Mouse (Mus musculus) CH12.LX (cell line): ENCODE measurements around the gene Prox1. TPM values are rescaled to one million over a fixed set of nuclear protein-coding genes. Genes with fewer than 3 reads are reported as not detected.

Experiments
- DNase-seq: peaks from one replicate; pipeline ENCODE4 v3.0.0-alpha.2; 2013; ENCODE audit errors: extremely low read depth
- H3K27ac ChIP-seq: 2 replicates; pipeline ENCODE4 v1.5.1; 2012; ENCODE audit warnings: low read depth, mild to moderate bottlenecking, control low read depth, moderate library complexity; ENCODE audit not compliant: insufficient read depth
- H3K27me3 ChIP-seq: replicated peaks from 2 replicates; pipeline ENCODE3; 2012; ENCODE audit warnings: inconsistent platforms
- H3K36me3 ChIP-seq, 2 experiments: replicated peaks in 1 of 2; 2 replicates each; pipeline versions ENCODE3 to v1.6.1; 2012; ENCODE audit warnings: inconsistent platforms in 1 of 2, low read length in 1 of 2, mild to moderate bottlenecking in 1 of 2, mixed read lengths in 1 of 2, moderate library complexity in 1 of 2; ENCODE audit not compliant: control insufficient read depth in 1 of 2, insufficient read depth in 1 of 2
- H3K4me1 ChIP-seq, 2 experiments: 2 replicates each; pipeline ENCODE4 v1.6.1; 2012; ENCODE audit warnings: inconsistent platforms in 1 of 2, moderate library complexity in 1 of 2; ENCODE audit not compliant: insufficient read depth in 2 of 2, control insufficient read depth in 1 of 2
- H3K4me2 ChIP-seq: 2 replicates; pipeline ENCODE4 v1.6.1; 2012; ENCODE audit warnings: low read depth, mild to moderate bottlenecking, control low read depth; ENCODE audit not compliant: poor library complexity, insufficient read depth, severe bottlenecking
- H3K4me3 ChIP-seq, 3 experiments: fragments of 150-350 bp in 1 of 3; sonication (generic) in 1 of 3; replicated peaks in 1 of 3; 2 replicates each; pipeline versions ENCODE3 to v1.5.1; 2011 to 2012; ENCODE audit warnings: low read depth in 2 of 3, low read length in 2 of 3, mild to moderate bottlenecking in 2 of 3, moderate library complexity in 2 of 3, control low read depth in 1 of 3, improper control_type of control experiment in 1 of 3, inconsistent platforms in 1 of 3, mixed read lengths in 1 of 3; ENCODE audit not compliant: poor library complexity in 1 of 3
- H3K79me2 ChIP-seq: replicated peaks from 2 replicates; pipeline ENCODE4 v1.6.1; 2012; ENCODE audit warnings: mild to moderate bottlenecking, moderate library complexity; ENCODE audit not compliant: control insufficient read depth, poor library complexity, insufficient read depth, severe bottlenecking; ENCODE audit errors: extremely low read depth
- H3K9ac ChIP-seq: 2 replicates; pipeline ENCODE4 v1.6.1; 2012; ENCODE audit warnings: low read depth, mild to moderate bottlenecking, control low read depth, moderate library complexity; ENCODE audit not compliant: insufficient read depth
- H3K9me3 ChIP-seq: replicated peaks from 2 replicates; pipeline ENCODE3; 2012; ENCODE audit warnings: low read length, inconsistent platforms, mixed read lengths
- CHD1 ChIP-seq: IDR thresholded peaks from 2 replicates; pipeline ENCODE4 v1.6.1; 2012; ENCODE audit warnings: low read depth, low read length, improper control_type of control experiment, inconsistent platforms
- CTCF ChIP-seq, 2 experiments: IDR thresholded peaks in 1 of 2; conservative IDR thresholded peaks in 1 of 2; 2 replicates each; pipeline ENCODE4 v1.5.1; 2011 to 2012; ENCODE audit warnings: low read depth in 2 of 2, low read length in 2 of 2, improper control_type of control experiment in 1 of 2, inconsistent platforms in 1 of 2, mild to moderate bottlenecking in 1 of 2, moderate library complexity in 1 of 2
- HCFC1 ChIP-seq: IDR thresholded peaks from 2 replicates; pipeline ENCODE4 v1.6.1; 2012; ENCODE audit warnings: low read depth, mild to moderate bottlenecking, inconsistent platforms, low read length, improper control_type of control experiment
- IRF4 ChIP-seq: IDR thresholded peaks from 2 replicates; pipeline ENCODE4 v1.6.1; 2014; ENCODE audit warnings: low read depth, mild to moderate bottlenecking, inconsistent platforms, low read length, improper control_type of control experiment
- JUN ChIP-seq: IDR thresholded peaks from 2 replicates; pipeline ENCODE4 v1.6.1; 2011; ENCODE audit warnings: low read depth, mild to moderate bottlenecking, low read length, improper control_type of control experiment, moderate library complexity; ENCODE audit not compliant: insufficient read depth
- JUND ChIP-seq: conservative IDR thresholded peaks from 2 replicates; pipeline ENCODE4 v1.6.1; 2011; ENCODE audit warnings: low read depth, low read length, improper control_type of control experiment
- MAFK ChIP-seq: IDR thresholded peaks from 2 replicates; pipeline ENCODE4 v1.6.1; 2011; ENCODE audit warnings: low read length, improper control_type of control experiment; ENCODE audit not compliant: insufficient replicate concordance
- MAZ ChIP-seq: IDR thresholded peaks from 2 replicates; pipeline ENCODE4 v1.6.1; 2012; ENCODE audit warnings: low read depth, mild to moderate bottlenecking, inconsistent platforms, low read length, improper control_type of control experiment, moderate library complexity
- MEF2A ChIP-seq: IDR thresholded peaks from 2 replicates; pipeline ENCODE4 v1.6.1; 2014; ENCODE audit warnings: low read depth, mild to moderate bottlenecking, inconsistent platforms, low read length, improper control_type of control experiment, borderline replicate concordance
- NRF1 ChIP-seq: IDR thresholded peaks from 2 replicates; pipeline ENCODE4 v1.6.1; 2014; ENCODE audit warnings: low read depth, mild to moderate bottlenecking, inconsistent platforms, low read length, improper control_type of control experiment, moderate library complexity
- PAX5 ChIP-seq: IDR thresholded peaks from 2 replicates; pipeline ENCODE4 v1.6.1; 2012; ENCODE audit warnings: low read length, inconsistent platforms, mixed read lengths
- POLR2A ChIP-seq: IDR thresholded peaks from 2 replicates; pipeline ENCODE4 v1.6.1; 2011; ENCODE audit warnings: low read depth, mild to moderate bottlenecking, improper control_type of control experiment, low read length
- POLR2AphosphoS2 ChIP-seq: IDR thresholded peaks from 2 replicates; pipeline ENCODE4 v1.6.1; 2011; ENCODE audit warnings: low read depth, low read length, improper control_type of control experiment
- RCOR1 ChIP-seq: conservative IDR thresholded peaks from 2 replicates; pipeline ENCODE4 v1.6.1; 2012; ENCODE audit warnings: low read depth, mild to moderate bottlenecking, inconsistent platforms, low read length, improper control_type of control experiment
- ZMIZ1 ChIP-seq: IDR thresholded peaks from 2 replicates; pipeline ENCODE4 v1.6.1; 2012; ENCODE audit warnings: low read depth, mild to moderate bottlenecking, inconsistent platforms, low read length, improper control_type of control experiment
- ZNF384 ChIP-seq: IDR thresholded peaks from 2 replicates; pipeline ENCODE4 v1.6.1; 2012; ENCODE audit warnings: low read depth, low read length, improper control_type of control experiment, inconsistent platforms
- dilution Hi-C: fragments of 300-500 bp; cut with MboI; formaldehyde crosslinking; loops from 2 replicates; pipeline ENCODE4 v1.14.3; 2020; ENCODE audit warnings: low sequenced_read_pairs; ENCODE audit not compliant: extremely low pct_unique_long_range_greater_than_20kb, extremely low pct_ligation_motif_present
- in situ Hi-C: fragments of 300-500 bp; cut with MboI; formaldehyde crosslinking; loops from 3 replicates; pipeline ENCODE4 v1.14.3; 2019; ENCODE audit warnings: low sequenced_read_pairs, low pct_ligation_motif_present, low pct_unique_long_range_greater_than_20kb, mixed read lengths
- polyA plus RNA-seq: library from polyadenylated mRNA; unstranded; fragments of >175 nt; gene quantifications from 2 replicates; pipeline ENCODE4 v1.2.1, GENCODE M21; 2012; ENCODE audit warnings: low read depth; ENCODE audit not compliant: insufficient read length
- total RNA-seq, 2 experiments: library from RNA; depleted of rRNA; stranded (reverse); fragments of 300-350 nt in 1 of 2; fragments of >200 nt in 1 of 2; gene quantifications; 2 replicates each; pipeline ENCODE4 v1.2.3; 2012 to 2014

Prox1 gene
- total and polyA plus RNA-seq, 3 experiments = 0.04 to 0.27 TPM; not detected in 1

- Histone ChIP-seq H3K9me3 (no peaks in the 10 kb centered on the region), H3K79me2 (no peaks in the 10 kb centered on the region), H3K4me1 (no peaks in the 10 kb centered on the region), H3K4me3 (no peak overlapping the region), H3K4me2 (no peak overlapping the region), H3K36me3 (no peaks in the 10 kb centered on the region), H3K27ac (no peak overlapping the region), H3K9ac (no peak overlapping the region), H3K27me3 (peaks cover 33% of the 10 kb centered on the region)
- TF ChIP-seq ZNF384 (no peak), POLR2AphosphoS2 (no peak), ZMIZ1 (no peak), NRF1 (no peak), PAX5 (no peak), HCFC1 (no peak), RCOR1 (no peak), CTCF (conservative IDR thresholded peaks at IDR 0.05 in 1 of 2, IDR thresholded peaks at IDR 0.05 in 1 of 2; ENCODE audit: low read depth in 2 of 2, low read length in 2 of 2) (no peak)
- dilution Hi-C loops (no loop called here), in situ Hi-C loops (no loop called here)
- DNase-seq = no peak
These were observed 43.2 kb downstream of the Prox1 start for GRCm38 (mm10) chr1:190127163-190127795.

GRCm38 (mm10) chr1:190124961-190125739 is 45.4 kb downstream of the Prox1 start:
- no peak overlapping the region for H3K9ac ChIP-seq
- no peak for TF ChIP-seq POLR2A
- no peak for TF ChIP-seq PAX5
- TF ChIP-seq MAFK = no peak
- no peak for TF ChIP-seq IRF4
- TF ChIP-seq JUN = no peak
- TF ChIP-seq JUND = no peak
- no peak for TF ChIP-seq POLR2AphosphoS2
- no peak for TF ChIP-seq HCFC1
- TF ChIP-seq CHD1 = no peak
- TF ChIP-seq MEF2A = no peak
- TF ChIP-seq NRF1 = no peak
- no peak for TF ChIP-seq MAZ
- TF ChIP-seq, all 38 proteins: peak for 0

More at GRCm38 (mm10) chr1:190124961-190125739, 45.4 kb downstream of the Prox1 start:
- in situ Hi-C loops = no loop called here
- H3K9me3 ChIP-seq = no peaks in the 10 kb centered on the region
- peaks cover 35% of the 10 kb centered on the region for H3K27me3 ChIP-seq
- no peaks in the 10 kb centered on the region for H3K36me3 ChIP-seq
- no peaks in the 10 kb centered on the region for H3K79me2 ChIP-seq
- H3K4me2 ChIP-seq = no peak overlapping the region
- H3K4me3 ChIP-seq = no peak overlapping the region
- dilution Hi-C loops = no loop called here
- no peak overlapping the region for H3K27ac ChIP-seq
- H3K4me1 ChIP-seq = no peaks in the 10 kb centered on the region
- peak; percentile 24 for DNase-seq
